Mouse (Mus musculus) 3134 (cell line): ENCODE results near the gene Cpne2.

Experiments
- DNase-seq: peaks from one replicate; pipeline ENCODE4 v3.0.0-alpha.2; 2011; ENCODE audit warnings: low spot score; ENCODE audit not compliant: insufficient read length; ENCODE audit errors: extremely low read depth

Cpne2 gene

GRCm38 (mm10) chr8:94532873-94533671 is at the start of gene Cpne2:
Gene Cpne2, plus strand, starts transcription at chr8:94532990.
- DNase-seq, result peak; percentile 86

- DNase-seq, result no peak
These were observed 47.5 kb upstream of the Cpne2 start for GRCm38 (mm10) chr8:94485288-94485687.

- DNase-seq, result peak; percentile 29
These were observed 46.9 kb upstream of the Cpne2 start for GRCm38 (mm10) chr8:94485882-94486281.

- no peak for DNase-seq
These were observed 44.8 kb upstream of the Cpne2 start for GRCm38 (mm10) chr8:94488016-94488415.

DNA sequence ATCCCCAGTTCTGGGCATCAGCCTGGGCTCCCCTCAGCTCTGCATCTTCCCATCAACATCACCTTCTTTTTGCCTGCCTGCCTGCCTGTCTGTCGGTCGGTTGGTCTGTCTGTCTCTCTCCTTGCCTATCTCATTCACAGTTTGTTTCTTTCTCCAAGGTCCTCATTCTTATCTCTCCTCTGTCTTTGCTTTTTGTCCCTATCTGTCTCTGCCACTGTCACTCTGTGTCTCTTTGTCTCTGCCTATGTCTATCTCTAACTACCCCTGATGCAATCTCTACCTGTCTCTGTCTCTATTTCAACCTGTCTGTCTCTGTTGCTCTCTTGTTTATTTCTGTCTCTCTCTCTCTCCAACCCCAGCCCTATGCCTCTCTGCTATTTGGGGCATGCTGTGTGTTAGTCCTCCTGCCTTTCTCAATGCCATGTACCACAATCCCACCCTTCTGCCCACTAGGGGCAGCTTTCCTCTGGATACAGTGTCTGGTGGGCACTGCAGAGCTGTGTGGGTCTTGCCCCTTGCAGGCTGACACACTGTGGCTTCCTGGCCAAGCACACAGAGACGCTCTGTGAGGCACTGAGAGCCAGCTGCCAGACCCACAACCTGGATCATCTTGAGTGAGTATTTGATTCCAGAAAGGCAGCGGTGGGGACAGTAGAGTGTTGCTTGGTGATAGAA is 42.8 kb upstream of the Cpne2 start:
- no peak for DNase-seq

DNA sequence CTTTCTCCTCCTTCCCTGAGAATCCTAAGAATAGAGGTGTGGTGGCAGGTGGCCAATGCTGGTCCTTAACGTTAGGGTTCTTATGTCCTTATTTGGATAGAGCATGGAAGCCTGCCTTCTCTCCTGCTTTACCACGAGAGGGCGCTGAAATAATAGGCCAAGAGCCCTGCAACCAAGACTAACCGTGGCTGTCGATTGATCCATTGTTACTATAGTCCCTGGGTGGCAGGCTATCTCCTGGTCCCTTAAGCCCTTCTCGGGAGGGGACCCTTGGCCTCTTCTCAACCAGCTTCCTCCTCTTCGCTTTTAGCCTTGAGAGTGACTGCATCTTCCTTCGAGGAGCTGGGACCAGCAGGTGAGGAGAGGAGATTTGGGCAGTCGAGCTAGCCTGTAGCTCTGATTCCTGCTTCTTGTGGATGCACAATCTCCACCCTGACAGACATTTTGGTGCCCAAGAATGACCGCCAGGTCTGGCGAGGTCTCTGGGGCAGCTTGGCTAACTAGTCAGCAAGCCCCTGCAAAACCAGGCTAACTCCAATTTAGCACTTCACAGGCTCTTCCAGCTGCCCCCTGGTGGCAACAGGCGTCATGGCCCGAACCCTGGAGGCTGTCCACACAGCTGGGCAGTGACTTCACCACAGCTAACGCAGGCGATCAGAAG is 40.6 kb upstream of the Cpne2 start:
- DNase-seq, result peak; percentile 63

GRCm38 (mm10) chr8:94493240-94493639 is 39.5 kb upstream of the Cpne2 start:
- DNase-seq, result no peak

DNA sequence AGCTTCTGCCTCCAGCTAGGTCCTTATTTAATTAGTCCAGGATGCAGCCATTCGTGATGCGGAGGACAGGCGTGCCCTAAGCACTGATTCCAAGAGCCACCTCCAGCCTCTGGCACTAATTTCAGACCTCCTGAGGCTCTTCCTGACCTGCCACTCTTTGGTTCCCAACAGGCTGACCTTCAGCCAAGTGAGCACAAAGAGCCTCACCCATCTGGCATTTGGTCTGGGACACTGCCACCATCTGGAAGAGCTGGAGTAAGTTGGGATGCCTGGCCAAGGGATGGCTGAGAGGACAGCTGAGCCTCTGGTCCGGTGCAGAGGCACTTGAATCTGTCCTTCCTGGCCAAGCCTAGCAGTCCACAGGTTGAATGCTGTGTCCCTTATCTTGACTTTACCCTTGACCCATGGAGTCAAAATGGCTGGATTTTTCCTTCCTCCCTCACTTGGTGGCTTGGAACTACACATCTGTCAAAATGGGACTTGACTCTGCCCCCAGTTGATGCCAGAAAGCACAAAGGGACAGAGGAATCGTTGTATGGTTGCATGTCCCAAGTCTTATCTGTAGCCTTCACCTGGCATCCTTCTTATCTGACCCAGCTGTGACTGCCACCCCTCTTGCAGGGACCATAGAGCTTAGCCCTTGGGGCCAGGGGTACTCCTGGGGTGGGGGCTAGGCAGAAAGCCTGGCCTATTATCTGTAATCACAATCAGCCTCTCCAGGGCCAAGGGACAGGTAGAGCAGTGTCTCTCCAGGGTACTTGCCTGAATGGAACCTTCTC is 17.2 kb upstream of the Cpne2 start:
- DNase-seq, result no peak

GRCm38 (mm10) chr8:94516209-94516593 is 16.6 kb upstream of the Cpne2 start:
- DNase-seq, result no peak

DNA sequence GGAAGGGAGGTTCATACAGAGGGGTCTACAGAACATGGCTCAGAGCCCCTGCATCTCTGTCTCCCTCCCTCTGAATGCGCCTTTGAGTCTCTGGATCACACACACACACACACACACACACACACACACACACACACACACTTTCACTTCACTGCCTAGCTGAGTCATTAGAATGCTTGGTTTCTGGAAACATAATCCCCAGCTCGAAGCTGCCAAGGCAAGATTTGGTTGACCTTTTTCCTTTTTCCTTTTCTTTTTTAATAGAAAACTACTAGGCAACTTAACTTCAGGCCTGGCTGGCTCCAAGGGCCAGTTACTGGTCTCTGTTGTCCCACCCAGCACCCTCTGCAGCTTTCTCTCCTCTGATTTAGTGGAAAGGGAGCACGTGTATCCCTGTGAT is 16.0 kb upstream of the Cpne2 start:
- peak; percentile 40 for DNase-seq

GRCm38 (mm10) chr8:94518331-94518730 is 14.5 kb upstream of the Cpne2 start:
- DNase-seq, result no peak

- no peak for DNase-seq
These were observed 13.8 kb upstream of the Cpne2 start for GRCm38 (mm10) chr8:94519021-94519420.

DNA sequence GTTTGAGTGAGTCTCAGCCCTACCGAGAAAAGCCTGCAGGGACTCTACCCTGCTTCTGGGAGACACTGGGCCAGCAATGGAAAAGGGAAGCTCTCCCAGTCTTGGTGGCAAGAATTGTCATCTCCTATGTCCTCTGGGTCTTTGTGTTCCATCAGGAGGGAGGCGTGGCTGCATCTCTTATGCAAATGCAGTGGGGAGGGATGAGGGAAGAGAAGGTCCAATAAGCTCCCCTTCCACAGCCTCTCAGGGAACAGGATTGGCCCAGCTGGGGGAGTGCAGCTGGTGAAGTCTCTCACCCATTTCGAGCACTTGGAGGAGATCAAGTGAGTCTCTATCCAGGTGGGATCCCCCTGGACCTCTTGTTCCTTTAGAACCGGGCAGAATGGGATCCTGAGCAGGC is 11.3 kb upstream of the Cpne2 start:
- DNase-seq, result no peak

DNA sequence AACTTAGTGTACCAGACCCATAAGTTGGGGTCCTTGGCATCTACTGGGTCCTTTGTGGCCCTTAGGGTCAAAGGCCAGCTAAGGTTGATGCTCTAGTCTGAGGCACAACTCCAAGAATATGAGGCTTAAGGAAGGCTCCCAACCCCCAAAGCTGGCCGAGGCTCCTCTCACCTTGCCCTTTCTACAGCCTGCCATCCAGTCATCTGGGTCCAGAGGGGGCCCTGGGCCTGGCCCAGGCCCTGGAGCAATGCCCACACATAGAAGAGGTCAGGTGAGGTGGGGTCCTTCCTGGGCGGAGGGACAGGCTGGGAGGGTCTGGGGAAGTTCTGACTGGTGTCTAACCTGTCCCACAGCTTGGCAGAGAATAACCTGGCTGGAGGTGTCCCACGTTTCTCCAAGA is 10.3 kb upstream of the Cpne2 start:
- no peak for DNase-seq

- no peak for DNase-seq
These were observed 8.2 kb upstream of the Cpne2 start for GRCm38 (mm10) chr8:94524554-94524953.

GRCm38 (mm10) chr8:94527178-94527577 is 5.6 kb upstream of the Cpne2 start:
- DNase-seq, result no peak

- DNase-seq, result peak; percentile 64
These were observed 4.5 kb upstream of the Cpne2 start for GRCm38 (mm10) chr8:94528245-94528644.

DNA sequence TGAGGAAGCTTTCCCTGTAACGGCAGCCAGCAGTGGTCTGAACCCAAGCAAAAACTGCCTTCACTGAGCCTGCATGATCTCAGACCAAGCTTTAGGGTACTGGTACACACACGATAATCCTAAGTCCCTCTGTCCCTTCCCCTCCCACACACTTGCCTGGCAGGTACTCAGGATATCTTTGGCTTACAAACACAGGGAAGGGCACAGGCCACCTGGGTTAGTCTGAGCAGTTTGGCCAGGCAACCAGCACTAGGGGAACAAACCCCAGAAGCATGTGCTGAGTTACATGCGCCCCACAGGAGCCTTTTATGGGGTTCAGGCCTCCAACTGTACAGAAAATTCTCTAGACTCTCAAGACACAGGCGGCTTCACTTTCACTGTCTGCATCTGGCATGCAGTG is 2.9 kb upstream of the Cpne2 start:
- DNase-seq, result no peak

DNA sequence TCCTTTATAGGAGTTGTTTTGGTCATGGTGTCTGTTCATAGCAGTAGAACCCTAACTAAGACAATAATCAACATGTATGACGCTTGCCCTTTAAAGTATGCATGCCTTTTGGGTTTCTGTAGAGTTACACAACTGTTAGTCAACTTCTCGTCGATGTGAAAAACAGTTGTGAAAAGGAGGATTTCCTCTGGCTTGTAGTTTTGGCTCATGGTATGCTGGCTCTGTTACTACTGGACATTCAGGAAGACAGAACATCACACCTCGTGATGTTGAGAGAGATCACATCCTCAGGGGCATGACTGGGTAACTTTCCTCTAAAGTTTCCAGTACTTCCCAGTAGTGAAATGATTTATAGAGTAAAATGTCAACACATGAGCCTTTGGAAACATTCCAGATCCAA is 2.1 kb upstream of the Cpne2 start:
- no peak for DNase-seq

DNA sequence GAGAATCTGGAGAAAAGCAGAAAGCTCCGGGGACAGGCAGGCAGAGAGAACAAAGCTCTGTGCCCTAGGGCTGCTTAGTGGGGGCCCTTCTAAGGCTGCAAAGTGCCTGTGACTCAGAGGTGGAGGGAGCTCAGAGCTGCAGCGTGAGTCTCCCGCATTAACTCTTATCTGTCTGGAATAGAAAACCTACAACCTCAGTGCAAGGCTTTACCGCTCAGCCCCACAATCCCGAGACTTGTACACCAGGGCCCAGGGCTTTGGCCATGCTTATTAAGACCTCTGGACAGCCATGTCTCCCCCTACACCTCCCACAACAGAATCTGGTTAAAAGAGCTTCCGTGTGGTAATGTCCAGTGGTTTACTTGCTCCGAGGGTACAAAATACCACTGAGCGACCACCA is 790 bp upstream of the Cpne2 start:
- DNase-seq, result peak; percentile 41

- DNase-seq, result no peak
These were observed 291 bp upstream of the Cpne2 start for GRCm38 (mm10) chr8:94532525-94532872.
